Mouse (Mus musculus): ENCODE measurements around the gene Mgam. TPM values are rescaled to one million over a fixed set of nuclear protein-coding genes. Genes with fewer than 3 reads are reported as not detected.
"Not testable (repeated sequence)": the region's sequence is repeated elsewhere in the genome, so short reads cannot be mapped to it uniquely, and the experiment has no call there.

The Mgam gene
- polyA plus RNA-seq, 1 experiment, result 2.3 TPM

GRCm38 (mm10) chr6:40640710-40641538 is 12.3 kb downstream of the Mgam start:
- Histone ChIP-seq H3K36me3 (ENCODE audit: control insufficient read depth, insufficient read depth, low read length) (no peaks in the 10 kb centered on the region), H3K4me3 (ENCODE audit: control insufficient read depth, low read depth, low read length) (no peak overlapping the region), H3K4me1 (ENCODE audit: control insufficient read depth, insufficient read depth, low read length) (no peaks in the 10 kb centered on the region), H3K27me3 (ENCODE audit: control insufficient read depth, insufficient read depth, low read length) (no peaks in the 10 kb centered on the region), H3K27ac (ENCODE audit: control insufficient read depth, insufficient read depth, low read depth, low read length) (no peak overlapping the region)
- TF ChIP-seq CTCF (IDR thresholded peaks at IDR 0.05; ENCODE audit: control insufficient read depth, insufficient read depth, insufficient replicate concordance, low read depth, low read length) (no peak), POLR2A (IDR thresholded peaks at IDR 0.05; ENCODE audit: control insufficient read depth, low read depth, low read length) (no peak)

DNA sequence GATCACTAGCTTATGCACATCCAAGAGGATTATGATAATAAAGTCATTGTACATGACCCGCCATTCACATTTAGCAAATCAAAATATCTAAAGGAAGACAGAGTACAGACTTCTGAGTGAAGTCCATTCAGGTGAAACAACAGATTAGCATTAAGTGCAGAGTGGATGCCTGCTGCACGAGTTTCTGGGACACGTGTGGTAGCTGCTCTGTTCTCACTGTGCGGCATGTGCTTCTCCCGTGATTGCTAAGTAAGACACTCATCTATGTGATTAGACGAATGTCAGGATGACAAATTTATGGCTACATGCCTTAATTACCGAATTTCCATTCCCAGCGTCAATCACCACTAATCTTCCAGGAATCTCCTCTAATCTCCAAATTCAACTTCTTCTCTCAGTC is 17.1 kb downstream of the Mgam start:
- Histone ChIP-seq H3K36me3 (ENCODE audit: control insufficient read depth, insufficient read depth, low read length) (no peaks in the 10 kb centered on the region), H3K4me3 (ENCODE audit: control insufficient read depth, low read depth, low read length) (no peak overlapping the region), H3K27me3 (ENCODE audit: control insufficient read depth, insufficient read depth, low read length) (no peaks in the 10 kb centered on the region), H3K27ac (ENCODE audit: control insufficient read depth, insufficient read depth, low read depth, low read length) (no peak overlapping the region), H3K4me1 (ENCODE audit: control insufficient read depth, insufficient read depth, low read length) (no peaks in the 10 kb centered on the region)
- TF ChIP-seq CTCF (IDR thresholded peaks at IDR 0.05; ENCODE audit: control insufficient read depth, insufficient read depth, insufficient replicate concordance, low read depth, low read length), result no peak
- TF ChIP-seq POLR2A (IDR thresholded peaks at IDR 0.05; ENCODE audit: control insufficient read depth, low read depth, low read length), result no peak

DNA sequence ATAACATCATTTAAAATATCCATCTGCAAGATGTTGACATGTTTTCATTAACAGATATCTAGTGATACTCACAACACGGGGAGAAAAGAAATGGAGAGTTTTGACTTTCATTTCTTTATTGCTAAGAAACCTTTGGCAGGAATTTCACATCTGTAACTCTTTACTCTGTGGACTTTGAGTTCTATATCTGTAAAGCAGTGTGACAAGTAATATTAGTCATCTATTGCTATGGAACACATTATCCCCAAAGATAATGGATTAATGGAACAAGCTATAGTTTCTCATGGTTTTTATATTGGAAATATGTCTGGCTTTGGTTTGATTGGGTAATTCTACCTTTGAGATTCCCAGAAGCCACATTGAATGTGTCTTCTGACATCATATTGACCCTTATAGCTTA is 22.3 kb downstream of the Mgam start:
- no peaks in the 10 kb centered on the region for H3K36me3 ChIP-seq (ENCODE audit: control insufficient read depth, insufficient read depth, low read length)
- TF ChIP-seq POLR2A (IDR thresholded peaks at IDR 0.05; ENCODE audit: control insufficient read depth, low read depth, low read length) (no peak), CTCF (IDR thresholded peaks at IDR 0.05; ENCODE audit: control insufficient read depth, insufficient read depth, insufficient replicate concordance, low read depth, low read length) (no peak)
- H3K4me3 ChIP-seq (ENCODE audit: control insufficient read depth, low read depth, low read length), result no peak overlapping the region
- no peaks in the 10 kb centered on the region for H3K4me1 ChIP-seq (ENCODE audit: control insufficient read depth, insufficient read depth, low read length)
- H3K27ac ChIP-seq (ENCODE audit: control insufficient read depth, insufficient read depth, low read depth, low read length), result no peak overlapping the region
- H3K27me3 ChIP-seq (ENCODE audit: control insufficient read depth, insufficient read depth, low read length), result no peaks in the 10 kb centered on the region

- no peak overlapping the region for H3K4me3 ChIP-seq (ENCODE audit: control insufficient read depth, low read depth, low read length)
- no peaks in the 10 kb centered on the region for H3K27me3 ChIP-seq (ENCODE audit: control insufficient read depth, insufficient read depth, low read length)
- no peak for TF ChIP-seq POLR2A (IDR thresholded peaks at IDR 0.05; ENCODE audit: control insufficient read depth, low read depth, low read length)
- no peak for TF ChIP-seq CTCF (IDR thresholded peaks at IDR 0.05; ENCODE audit: control insufficient read depth, insufficient read depth, insufficient replicate concordance, low read depth, low read length)
- no peaks in the 10 kb centered on the region for H3K36me3 ChIP-seq (ENCODE audit: control insufficient read depth, insufficient read depth, low read length)
- no peak overlapping the region for H3K27ac ChIP-seq (ENCODE audit: control insufficient read depth, insufficient read depth, low read depth, low read length)
- H3K4me1 ChIP-seq (ENCODE audit: control insufficient read depth, insufficient read depth, low read length), result no peaks in the 10 kb centered on the region
Observed at GRCm38 (mm10) chr6:40660930-40661329, 32.3 kb downstream of the Mgam start.

DNA sequence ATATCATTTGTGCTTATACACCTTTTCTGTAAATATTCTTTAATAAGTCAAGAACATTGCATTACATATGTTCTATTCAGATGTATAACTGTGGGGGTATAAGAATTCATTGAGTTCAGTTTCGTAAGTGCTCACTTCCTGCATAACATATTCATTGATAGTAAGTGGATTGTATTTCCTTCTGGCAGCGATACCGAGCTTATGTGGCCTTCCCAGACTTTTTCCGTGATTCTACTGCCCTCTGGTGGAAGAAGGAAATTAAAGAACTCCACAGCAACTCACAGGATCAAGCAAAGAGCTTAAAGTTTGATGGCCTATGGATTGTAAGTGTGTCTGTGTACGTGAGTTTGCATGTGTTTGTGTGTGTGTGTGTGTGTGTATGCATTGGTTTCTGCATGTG is 60.5 kb downstream of the Mgam start:
- Histone ChIP-seq H3K27me3 (ENCODE audit: control insufficient read depth, insufficient read depth, low read length) (no peaks in the 10 kb centered on the region), H3K4me3 (ENCODE audit: control insufficient read depth, low read depth, low read length) (no peak overlapping the region), H3K4me1 (ENCODE audit: control insufficient read depth, insufficient read depth, low read length) (no peaks in the 10 kb centered on the region), H3K27ac (ENCODE audit: control insufficient read depth, insufficient read depth, low read depth, low read length) (no peak overlapping the region), H3K36me3 (ENCODE audit: control insufficient read depth, insufficient read depth, low read length) (no peaks in the 10 kb centered on the region)
- TF ChIP-seq CTCF (IDR thresholded peaks at IDR 0.05; ENCODE audit: control insufficient read depth, insufficient read depth, insufficient replicate concordance, low read depth, low read length), result no peak
- no peak for TF ChIP-seq POLR2A (IDR thresholded peaks at IDR 0.05; ENCODE audit: control insufficient read depth, low read depth, low read length)

DNA sequence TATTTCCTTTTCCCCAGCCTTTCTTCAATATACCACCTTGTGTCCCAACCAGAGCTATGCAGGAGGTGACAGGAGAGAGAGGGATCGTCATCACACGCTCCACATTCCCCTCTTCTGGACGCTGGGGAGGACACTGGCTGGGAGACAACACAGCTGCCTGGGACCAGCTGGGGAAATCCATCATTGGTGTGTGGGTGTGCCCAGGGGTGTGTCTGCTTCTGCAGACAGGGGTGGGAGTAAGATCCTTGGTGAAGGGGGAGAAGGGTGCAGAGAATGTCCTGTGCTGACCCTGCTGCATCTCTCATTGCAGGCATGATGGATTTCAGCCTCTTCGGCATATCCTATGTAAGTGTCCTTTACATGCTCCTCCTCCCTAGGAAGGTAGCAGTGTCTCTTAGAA is 63.4 kb downstream of the Mgam start:
- not testable (repeated sequence) for H3K27me3 ChIP-seq (ENCODE audit: control insufficient read depth, insufficient read depth, low read length); H3K27ac ChIP-seq (ENCODE audit: control insufficient read depth, insufficient read depth, low read depth, low read length); H3K4me3 ChIP-seq (ENCODE audit: control insufficient read depth, low read depth, low read length); H3K36me3 ChIP-seq (ENCODE audit: control insufficient read depth, insufficient read depth, low read length); H3K4me1 ChIP-seq (ENCODE audit: control insufficient read depth, insufficient read depth, low read length)

DNA sequence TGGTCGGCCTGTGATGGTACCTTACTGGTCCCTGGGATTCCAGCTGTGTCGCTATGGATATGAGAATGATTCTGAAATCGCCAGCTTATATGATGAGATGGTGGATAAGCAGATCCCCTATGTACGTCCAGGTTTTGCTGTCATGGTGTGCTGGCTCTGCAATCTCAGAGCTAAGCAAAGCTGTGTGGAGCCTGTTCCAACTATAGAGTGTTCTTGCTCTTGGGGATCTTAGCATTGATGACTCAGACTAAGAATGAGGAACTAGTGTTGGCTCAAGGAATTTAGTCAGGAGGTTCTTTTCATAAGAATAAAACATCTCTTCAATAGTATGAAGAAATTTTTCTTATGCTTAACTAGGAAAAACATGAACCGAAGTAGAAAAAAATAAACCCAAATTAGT is 84.9 kb downstream of the Mgam start:
- H3K36me3 ChIP-seq (ENCODE audit: control insufficient read depth, insufficient read depth, low read length); H3K4me1 ChIP-seq (ENCODE audit: control insufficient read depth, insufficient read depth, low read length); H3K27ac ChIP-seq (ENCODE audit: control insufficient read depth, insufficient read depth, low read depth, low read length); H3K4me3 ChIP-seq (ENCODE audit: control insufficient read depth, low read depth, low read length); H3K27me3 ChIP-seq (ENCODE audit: control insufficient read depth, insufficient read depth, low read length): not testable (repeated sequence)

DNA sequence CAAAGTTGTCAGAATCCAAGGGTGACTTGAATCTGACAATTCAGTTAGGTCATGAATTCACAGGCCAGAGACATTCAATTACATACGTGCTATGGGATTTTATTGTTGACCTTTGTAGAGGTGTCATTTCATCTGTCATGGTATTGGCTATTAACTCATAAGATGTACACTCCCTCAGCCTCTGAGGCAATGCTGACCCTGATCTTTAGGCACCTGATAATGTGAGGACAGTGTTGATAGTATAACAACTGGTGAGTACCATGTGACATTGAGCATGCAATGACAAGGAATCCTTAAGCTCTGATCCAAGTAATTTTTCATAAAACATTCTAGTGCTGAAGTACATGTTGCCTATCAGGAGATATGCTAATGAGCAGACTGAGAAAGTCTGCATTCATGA is 87.1 kb downstream of the Mgam start:
- Histone ChIP-seq H3K4me1 (ENCODE audit: control insufficient read depth, insufficient read depth, low read length) (no peaks in the 10 kb centered on the region), H3K4me3 (ENCODE audit: control insufficient read depth, low read depth, low read length) (no peak overlapping the region), H3K27ac (ENCODE audit: control insufficient read depth, insufficient read depth, low read depth, low read length) (no peak overlapping the region), H3K36me3 (ENCODE audit: control insufficient read depth, insufficient read depth, low read length) (no peaks in the 10 kb centered on the region), H3K27me3 (ENCODE audit: control insufficient read depth, insufficient read depth, low read length) (no peaks in the 10 kb centered on the region)
- TF ChIP-seq POLR2A (IDR thresholded peaks at IDR 0.05; ENCODE audit: control insufficient read depth, low read depth, low read length), result no peak
- TF ChIP-seq CTCF (IDR thresholded peaks at IDR 0.05; ENCODE audit: control insufficient read depth, insufficient read depth, insufficient replicate concordance, low read depth, low read length), result no peak

DNA sequence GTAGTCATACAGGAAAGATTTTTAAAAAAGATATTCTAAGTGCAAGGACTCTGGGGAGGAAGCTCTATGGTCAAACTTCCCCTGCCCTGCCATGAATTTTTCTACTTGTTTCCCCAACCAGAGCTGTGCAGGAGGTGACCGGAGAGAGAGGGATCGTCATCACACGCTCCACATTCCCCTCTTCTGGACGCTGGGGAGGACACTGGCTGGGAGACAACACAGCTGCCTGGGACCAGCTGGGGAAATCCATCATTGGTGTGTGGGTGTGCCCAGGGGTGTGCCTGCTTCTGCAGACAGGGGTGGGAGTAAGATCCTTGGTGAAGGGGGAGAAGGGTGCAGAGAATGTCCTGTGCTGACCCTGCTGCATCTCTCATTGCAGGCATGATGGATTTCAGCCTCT is 99.9 kb downstream of the Mgam start:
- not testable (repeated sequence) for H3K4me3 ChIP-seq (ENCODE audit: control insufficient read depth, low read depth, low read length); H3K27me3 ChIP-seq (ENCODE audit: control insufficient read depth, insufficient read depth, low read length); H3K27ac ChIP-seq (ENCODE audit: control insufficient read depth, insufficient read depth, low read depth, low read length); H3K4me1 ChIP-seq (ENCODE audit: control insufficient read depth, insufficient read depth, low read length); H3K36me3 ChIP-seq (ENCODE audit: control insufficient read depth, insufficient read depth, low read length)

Data from testis, adult 2 months (tissue).